Mouse (Mus musculus): ENCODE results near the gene Cyp19a1. TPM values are rescaled to one million over a fixed set of nuclear protein-coding genes. Genes with fewer than 3 reads are reported as not detected.

Gene Cyp19a1
- polyA plus RNA-seq, 1 experiment from 2014 or later: not detected

GRCm38 (mm10) chr9:54279046-54279589 is 11.2 kb upstream of the Cyp19a1 start:
- 79% methylated on average over 12 of the region's 12 CpGs for WGBS
- no peaks in the 10 kb centered on the region for H3K4me1 ChIP-seq (replicated peaks; ENCODE audit: control insufficient read depth, insufficient read depth, low read length)
- H3K9ac ChIP-seq (ENCODE audit: low read depth, low read length): no peak overlapping the region
- no peak overlapping the region for H3K27ac ChIP-seq (ENCODE audit: low read depth, low read length)
- no peak overlapping the region for H3K4me3 ChIP-seq (ENCODE audit: low read depth, low read length)
- H3K27me3 ChIP-seq (replicated peaks; ENCODE audit: control insufficient read depth, insufficient read depth, low read length): no peaks in the 10 kb centered on the region
- ATAC-seq (replicated peaks; ENCODE audit: low FRiP score): no peak
- no peak for DNase-seq (ENCODE audit: low spot score)
- no peaks in the 10 kb centered on the region for H3K36me3 ChIP-seq (ENCODE audit: control insufficient read depth, insufficient read depth, low read length)
- no peaks in the 10 kb centered on the region for H3K9me3 ChIP-seq (ENCODE audit: control insufficient read depth, low read length)
- H3K4me2 ChIP-seq: no peak overlapping the region

- H3K4me2 ChIP-seq: no peak overlapping the region
- ATAC-seq (replicated peaks; ENCODE audit: low FRiP score) (no peak), DNase-seq (ENCODE audit: low spot score) (no peak)
- H3K4me3 ChIP-seq (ENCODE audit: low read depth, low read length): no peak overlapping the region
- H3K9ac ChIP-seq (ENCODE audit: low read depth, low read length): no peak overlapping the region
- H3K27ac ChIP-seq (ENCODE audit: low read depth, low read length): no peak overlapping the region
- no peaks in the 10 kb centered on the region for H3K36me3 ChIP-seq (ENCODE audit: control insufficient read depth, insufficient read depth, low read length)
- H3K9me3 ChIP-seq (ENCODE audit: control insufficient read depth, low read length): no peaks in the 10 kb centered on the region
- WGBS: 85% methylated on average over 4 of the region's 4 CpGs
- H3K27me3 ChIP-seq (replicated peaks; ENCODE audit: control insufficient read depth, insufficient read depth, low read length): no peaks in the 10 kb centered on the region
- no peaks in the 10 kb centered on the region for H3K4me1 ChIP-seq (replicated peaks; ENCODE audit: control insufficient read depth, insufficient read depth, low read length)
Observed at GRCm38 (mm10) chr9:54275283-54275682, 7.4 kb upstream of the Cyp19a1 start.

DNA sequence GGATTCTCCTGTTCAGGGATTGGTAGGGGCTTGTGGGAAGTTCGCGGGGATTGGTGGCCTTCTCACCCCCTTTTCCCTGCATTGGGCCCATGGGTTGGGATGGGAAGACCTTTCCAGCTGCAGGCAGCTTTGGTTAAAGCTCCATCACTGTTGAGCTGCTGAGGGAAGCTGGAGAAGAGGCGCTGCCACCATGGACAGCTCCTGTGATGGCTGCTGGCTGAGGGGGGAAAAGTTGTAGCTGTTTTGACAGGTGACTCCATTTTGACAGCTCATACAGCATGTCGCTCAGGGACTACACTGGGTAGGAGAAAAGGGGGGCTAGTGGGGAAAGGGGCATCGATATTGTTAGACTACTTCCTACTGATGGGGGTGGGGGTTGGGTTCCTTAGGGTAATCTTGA is 3.0 kb upstream of the Cyp19a1 start:
- no peaks in the 10 kb centered on the region for H3K9me3 ChIP-seq (ENCODE audit: control insufficient read depth, low read length)
- no peaks in the 10 kb centered on the region for H3K27me3 ChIP-seq (replicated peaks; ENCODE audit: control insufficient read depth, insufficient read depth, low read length)
- no peak for ATAC-seq (replicated peaks; ENCODE audit: low FRiP score)
- H3K4me1 ChIP-seq (replicated peaks; ENCODE audit: control insufficient read depth, insufficient read depth, low read length): no peaks in the 10 kb centered on the region
- H3K9ac ChIP-seq (ENCODE audit: low read depth, low read length): no peak overlapping the region
- 30% methylated on average over 5 of the region's 5 CpGs for WGBS
- H3K4me3 ChIP-seq (ENCODE audit: low read depth, low read length): no peak overlapping the region
- H3K27ac ChIP-seq (ENCODE audit: low read depth, low read length): no peak overlapping the region
- no peak overlapping the region for H3K4me2 ChIP-seq
- no peak for DNase-seq (ENCODE audit: low spot score)
- H3K36me3 ChIP-seq (ENCODE audit: control insufficient read depth, insufficient read depth, low read length): no peaks in the 10 kb centered on the region

- 77% methylated on average over 6 of the region's 6 CpGs for WGBS
- H3K27me3 ChIP-seq (replicated peaks; ENCODE audit: control insufficient read depth, insufficient read depth, low read length): no peaks in the 10 kb centered on the region
- H3K9me3 ChIP-seq (ENCODE audit: control insufficient read depth, low read length): no peaks in the 10 kb centered on the region
- no peaks in the 10 kb centered on the region for H3K36me3 ChIP-seq (ENCODE audit: control insufficient read depth, insufficient read depth, low read length)
- no peak overlapping the region for H3K9ac ChIP-seq (ENCODE audit: low read depth, low read length)
- H3K4me1 ChIP-seq (replicated peaks; ENCODE audit: control insufficient read depth, insufficient read depth, low read length): no peaks in the 10 kb centered on the region
- no peak overlapping the region for H3K27ac ChIP-seq (ENCODE audit: low read depth, low read length)
- ATAC-seq (replicated peaks; ENCODE audit: low FRiP score): no peak
- no peak overlapping the region for H3K4me2 ChIP-seq
- DNase-seq (ENCODE audit: low spot score): no peak
- H3K4me3 ChIP-seq (ENCODE audit: low read depth, low read length): no peak overlapping the region
Observed at GRCm38 (mm10) chr9:54269987-54270386, 2.1 kb upstream of the Cyp19a1 start.

DNA sequence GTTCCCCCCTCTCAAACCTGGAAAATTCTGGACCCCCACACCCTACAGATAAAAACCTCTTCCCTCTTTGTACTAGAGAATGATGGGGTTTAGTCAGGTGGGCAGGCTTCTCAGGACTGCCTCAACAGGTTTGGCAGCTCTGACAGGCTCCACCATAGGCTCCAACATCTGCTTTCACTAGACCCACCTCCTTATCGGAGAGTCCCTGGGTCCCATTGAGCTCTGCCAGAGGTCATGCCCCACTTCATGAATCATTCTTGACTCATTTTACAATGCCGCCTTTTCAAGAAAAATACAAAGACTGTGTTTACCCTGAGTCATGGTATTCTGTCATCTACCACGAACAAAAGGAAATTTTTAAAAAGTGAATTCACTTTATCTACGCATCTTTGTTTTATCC is 3.2 kb downstream of the Cyp19a1 start:
- Histone ChIP-seq H3K4me3 (ENCODE audit: low read depth, low read length) (no peak overlapping the region), H3K27ac (ENCODE audit: low read depth, low read length) (no peak overlapping the region), H3K36me3 (ENCODE audit: control insufficient read depth, insufficient read depth, low read length) (no peaks in the 10 kb centered on the region), H3K4me2 (no peak overlapping the region), H3K4me1 (replicated peaks; ENCODE audit: control insufficient read depth, insufficient read depth, low read length) (no peaks in the 10 kb centered on the region), H3K27me3 (replicated peaks; ENCODE audit: control insufficient read depth, insufficient read depth, low read length) (no peaks in the 10 kb centered on the region), H3K9ac (ENCODE audit: low read depth, low read length) (no peak overlapping the region), H3K9me3 (ENCODE audit: control insufficient read depth, low read length) (no peaks in the 10 kb centered on the region)
- DNase-seq (ENCODE audit: low spot score): no peak
- ATAC-seq (replicated peaks; ENCODE audit: low FRiP score): no peak
- 80% methylated on average over 4 of the region's 4 CpGs for WGBS

DNA sequence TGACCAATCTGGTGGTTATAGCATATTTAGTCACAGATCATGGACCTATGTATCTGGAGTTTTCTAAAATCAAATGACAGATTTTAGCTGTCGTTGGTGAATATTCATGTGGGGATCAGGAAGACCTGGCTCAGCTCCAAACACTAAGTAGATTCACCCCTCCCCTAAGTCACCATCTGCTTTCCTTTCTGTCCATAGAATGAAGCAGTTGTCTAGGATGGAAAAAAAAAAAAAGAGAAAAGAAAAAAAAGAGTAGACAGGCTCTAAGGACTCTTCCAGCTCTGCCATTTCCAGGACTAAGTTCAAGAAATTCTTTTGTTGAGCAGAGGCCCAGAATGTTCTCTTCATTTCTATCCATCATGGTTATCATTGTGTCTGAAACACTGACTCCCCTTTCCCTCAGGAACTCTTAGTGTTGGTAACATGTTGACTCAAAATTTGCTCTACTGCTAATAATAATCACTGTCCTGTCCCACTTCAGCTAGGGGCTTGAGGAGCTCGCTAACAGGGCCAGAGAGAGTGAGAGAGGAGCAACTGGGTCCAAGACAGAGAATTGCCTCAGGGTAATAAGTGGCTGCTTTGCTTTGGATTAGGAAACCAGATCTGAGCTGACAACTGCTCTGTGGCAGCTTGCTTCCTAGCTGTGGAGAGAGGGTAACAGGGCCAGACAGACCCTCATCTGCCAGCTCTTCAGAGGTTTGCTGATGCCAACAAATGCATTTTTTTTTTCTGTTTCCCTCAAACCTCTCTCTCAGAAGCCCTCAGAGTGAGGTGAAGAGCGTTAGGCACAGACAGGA is 22.8 kb downstream of the Cyp19a1 start:
- H3K4me3 ChIP-seq (ENCODE audit: low read depth, low read length): no peak overlapping the region
- no peaks in the 10 kb centered on the region for H3K27me3 ChIP-seq (replicated peaks; ENCODE audit: control insufficient read depth, insufficient read depth, low read length)
- 75% methylated on average over 3 of the region's 3 CpGs for WGBS
- DNase-seq (ENCODE audit: low spot score) (no peak), ATAC-seq (replicated peaks; ENCODE audit: low FRiP score) (no peak)
- no peaks in the 10 kb centered on the region for H3K36me3 ChIP-seq (ENCODE audit: control insufficient read depth, insufficient read depth, low read length)
- H3K4me2 ChIP-seq: no peak overlapping the region
- no peaks in the 10 kb centered on the region for H3K4me1 ChIP-seq (replicated peaks; ENCODE audit: control insufficient read depth, insufficient read depth, low read length)
- no peaks in the 10 kb centered on the region for H3K9me3 ChIP-seq (ENCODE audit: control insufficient read depth, low read length)
- H3K27ac ChIP-seq (ENCODE audit: low read depth, low read length): no peak overlapping the region
- H3K9ac ChIP-seq (ENCODE audit: low read depth, low read length): no peak overlapping the region

GRCm38 (mm10) chr9:54227580-54227979 is 40.3 kb downstream of the Cyp19a1 start:
- no peak overlapping the region for H3K9ac ChIP-seq (ENCODE audit: low read depth, low read length)
- no peak for DNase-seq (ENCODE audit: low spot score)
- no peak overlapping the region for H3K27ac ChIP-seq (ENCODE audit: low read depth, low read length)
- no peaks in the 10 kb centered on the region for H3K27me3 ChIP-seq (replicated peaks; ENCODE audit: control insufficient read depth, insufficient read depth, low read length)
- 64% methylated on average over 6 of the region's 6 CpGs for WGBS
- H3K4me2 ChIP-seq: no peak overlapping the region
- H3K36me3 ChIP-seq (ENCODE audit: control insufficient read depth, insufficient read depth, low read length): no peaks in the 10 kb centered on the region
- ATAC-seq (replicated peaks; ENCODE audit: low FRiP score): no peak
- H3K4me3 ChIP-seq (ENCODE audit: low read depth, low read length): no peak overlapping the region
- no peaks in the 10 kb centered on the region for H3K4me1 ChIP-seq (replicated peaks; ENCODE audit: control insufficient read depth, insufficient read depth, low read length)
- no peaks in the 10 kb centered on the region for H3K9me3 ChIP-seq (ENCODE audit: control insufficient read depth, low read length)

GRCm38 (mm10) chr9:54216511-54216910 is 51.4 kb downstream of the Cyp19a1 start:
- 69% methylated on average over 5 of the region's 5 CpGs for WGBS
- Histone ChIP-seq H3K4me2 (no peak overlapping the region), H3K4me1 (replicated peaks; ENCODE audit: control insufficient read depth, insufficient read depth, low read length) (no peaks in the 10 kb centered on the region), H3K9ac (ENCODE audit: low read depth, low read length) (no peak overlapping the region), H3K36me3 (ENCODE audit: control insufficient read depth, insufficient read depth, low read length) (no peaks in the 10 kb centered on the region), H3K27ac (ENCODE audit: low read depth, low read length) (no peak overlapping the region), H3K27me3 (replicated peaks; ENCODE audit: control insufficient read depth, insufficient read depth, low read length) (no peaks in the 10 kb centered on the region), H3K9me3 (ENCODE audit: control insufficient read depth, low read length) (no peaks in the 10 kb centered on the region), H3K4me3 (ENCODE audit: low read depth, low read length) (no peak overlapping the region)
- ATAC-seq (replicated peaks; ENCODE audit: low FRiP score) (no peak), DNase-seq (ENCODE audit: low spot score) (no peak)

GRCm38 (mm10) chr9:54214881-54215280 is 53.0 kb downstream of the Cyp19a1 start:
- Histone ChIP-seq H3K27ac (ENCODE audit: low read depth, low read length) (no peak overlapping the region), H3K4me3 (ENCODE audit: low read depth, low read length) (no peak overlapping the region), H3K9me3 (ENCODE audit: control insufficient read depth, low read length) (no peaks in the 10 kb centered on the region), H3K4me1 (replicated peaks; ENCODE audit: control insufficient read depth, insufficient read depth, low read length) (no peaks in the 10 kb centered on the region), H3K27me3 (replicated peaks; ENCODE audit: control insufficient read depth, insufficient read depth, low read length) (no peaks in the 10 kb centered on the region), H3K4me2 (no peak overlapping the region), H3K36me3 (ENCODE audit: control insufficient read depth, insufficient read depth, low read length) (no peaks in the 10 kb centered on the region), H3K9ac (ENCODE audit: low read depth, low read length) (no peak overlapping the region)
- WGBS: 88% methylated on average over 9 of the region's 9 CpGs
- ATAC-seq (replicated peaks; ENCODE audit: low FRiP score) (no peak), DNase-seq (ENCODE audit: low spot score) (no peak)
